Mouse (Mus musculus): ENCODE results near the gene Parp11.
"Not testable (repeated sequence)": the region's sequence is repeated elsewhere in the genome, so short reads cannot be mapped to it uniquely, and the experiment has no call there.

The Parp11 gene

DNA sequence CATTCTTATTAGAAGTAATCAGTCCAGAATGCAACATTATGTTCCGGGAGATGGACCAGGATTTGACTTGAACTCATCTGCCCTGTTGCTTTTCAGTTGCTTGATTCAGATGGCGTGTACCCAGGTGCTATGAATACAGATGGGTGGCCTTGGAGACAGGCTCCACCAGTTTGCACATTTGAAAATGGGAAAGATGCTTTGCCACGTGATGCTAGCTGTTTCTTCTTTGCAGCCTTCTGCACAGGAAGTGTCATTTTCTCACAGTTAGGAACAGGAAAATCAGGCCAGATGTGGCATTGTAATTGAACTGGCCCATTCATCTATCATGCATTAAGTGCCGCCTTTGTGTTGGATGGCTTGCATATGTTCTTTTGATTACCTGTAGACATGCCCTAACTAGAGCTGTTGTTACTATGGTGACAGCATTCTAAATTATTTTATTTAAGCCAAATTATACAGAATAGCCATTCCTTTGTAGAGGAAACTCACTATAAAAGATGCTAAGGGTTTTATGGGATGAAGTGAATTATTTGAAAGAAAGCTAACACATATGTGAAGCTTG, 20.2 kb downstream of the Parp11 start:
- ChIA-PET CTCF (no interaction called here), POLR2A (no interaction called here)

DNA sequence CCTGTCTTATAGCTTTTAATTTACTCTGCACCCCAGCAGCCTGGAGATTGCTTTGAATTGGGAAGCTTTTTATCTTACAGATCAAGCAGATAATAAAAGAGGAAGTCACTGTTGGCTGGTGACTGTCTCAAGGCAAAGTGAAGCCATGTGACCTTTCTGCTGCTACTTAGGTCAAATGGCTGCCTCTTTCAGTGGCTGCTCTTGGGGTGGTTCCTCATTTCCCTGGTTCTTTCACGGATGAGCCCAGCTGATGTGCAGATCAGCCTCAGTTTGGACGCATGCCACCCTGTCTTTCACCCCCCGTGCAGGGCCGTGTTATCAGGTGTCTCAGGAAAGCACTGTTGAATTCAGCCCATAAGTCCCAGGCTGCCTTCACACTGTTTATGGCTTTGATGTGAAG, 25.4 kb downstream of the Parp11 start:
- POLR2A ChIA-PET = interaction anchor here in 2 of 4 experiments (1.1 to 1.6 kb wide), 3 partner anchors 10 to 19 kb away, joined by 3 to 5 read pairs (median 5); no protein-coding TSS in a partner anchor
- CTCF ChIA-PET = interaction anchor here in 1 of 4 experiments (1.1 kb wide), 1 partner anchor 17 kb away, joined by 3 read pairs; no protein-coding TSS in a partner anchor

DNA sequence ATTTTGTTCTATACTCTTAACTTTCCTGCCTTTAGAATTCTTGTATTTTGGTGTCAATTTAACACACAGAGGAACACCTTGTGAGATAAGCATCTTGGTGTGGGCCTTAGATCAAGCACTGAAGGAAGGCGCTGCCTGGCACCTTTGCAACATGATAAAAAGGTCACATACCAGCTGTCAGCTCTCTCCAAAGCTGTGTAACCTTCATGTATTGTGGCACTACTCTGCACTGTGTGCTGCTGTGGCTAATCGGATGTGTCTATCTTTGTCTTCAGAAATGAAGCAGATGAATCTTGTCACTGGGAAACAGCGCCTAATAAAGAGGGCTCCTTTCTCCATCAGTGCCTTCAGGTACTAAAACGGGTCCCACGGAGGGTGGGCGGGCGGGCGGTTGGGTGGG, 27.3 kb downstream of the Parp11 start:
- CTCF ChIA-PET = no interaction called here
- POLR2A ChIA-PET = interaction anchor here in 1 of 4 experiments (0.8 kb wide), 1 partner anchor 18 kb away, joined by 6 read pairs; no protein-coding TSS in a partner anchor

DNA sequence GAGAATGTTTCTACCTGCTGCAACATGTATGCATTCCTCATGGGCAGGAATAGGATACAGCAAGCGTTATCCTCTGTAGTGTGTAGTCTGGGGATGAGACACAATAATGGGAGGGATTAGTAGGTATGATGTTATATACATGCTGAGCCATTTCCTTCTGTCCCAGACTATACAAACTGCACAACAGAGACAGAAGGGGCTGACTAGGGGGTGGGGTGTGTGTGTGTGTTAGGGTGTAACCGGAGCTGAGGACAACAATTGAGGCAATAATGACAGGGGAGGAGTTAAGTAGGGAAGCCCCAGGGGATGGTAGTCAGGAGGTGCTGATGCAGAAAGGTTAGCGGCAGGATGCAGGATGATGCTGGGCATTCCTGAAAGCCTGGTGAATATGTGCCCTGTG, 28.6 kb downstream of the Parp11 start:
- POLR2A ChIA-PET = interaction anchor here in 1 of 4 experiments (0.5 kb wide), 1 partner anchor 779 kb away, joined by 3 read pairs; no protein-coding TSS in a partner anchor
- CTCF ChIA-PET = no interaction called here

DNA sequence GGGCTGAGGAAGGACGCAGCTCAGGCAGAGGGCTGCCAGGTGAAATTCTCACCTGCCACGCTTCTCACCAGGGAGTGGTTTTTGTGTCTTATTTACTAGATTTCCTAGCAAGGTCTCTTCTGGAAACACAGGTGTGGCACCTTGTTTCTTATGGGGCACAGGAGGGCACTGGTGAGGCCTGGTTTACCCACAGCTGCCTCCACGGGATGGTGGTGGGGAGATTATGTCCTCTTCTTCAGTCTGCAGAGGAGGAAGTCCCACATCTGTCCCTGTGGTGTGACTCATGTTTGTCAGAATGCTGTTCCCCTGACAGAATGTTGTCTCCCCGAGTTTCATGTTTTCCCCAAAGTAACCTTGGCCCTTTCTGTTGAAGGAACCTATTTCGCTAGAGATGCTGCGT, 44.4 kb downstream of the Parp11 start:
- POLR2A ChIA-PET = no interaction called here
- CTCF ChIA-PET = interaction anchor here in 2 of 4 experiments (0.8 to 1.1 kb wide), 2 partner anchors 34 to 70 kb away, joined by 4 to 5 read pairs; partner anchors contain the start of gene Cracr2a (in 1 of the 2)

DNA sequence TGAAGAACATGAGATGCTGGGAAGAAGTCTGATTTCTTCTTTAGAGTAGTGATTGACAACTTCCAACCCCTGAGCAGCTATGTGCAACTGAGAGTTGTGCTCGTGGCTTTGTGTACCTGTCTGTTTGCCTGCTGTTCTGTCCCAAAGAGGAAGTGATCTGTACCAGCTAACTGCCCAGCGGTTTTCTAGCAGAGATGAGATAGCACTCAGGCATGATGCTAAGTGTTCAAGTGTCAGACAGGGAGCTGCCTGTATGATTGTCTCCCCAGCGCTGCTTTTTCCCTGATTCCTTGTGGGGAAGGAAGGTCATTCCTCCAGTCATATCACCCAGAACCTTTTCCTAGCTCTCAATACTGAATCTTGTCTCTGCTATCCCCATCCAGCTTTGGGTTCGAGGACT, 45.9 kb downstream of the Parp11 start:
- ChIA-PET CTCF (interaction anchor here in 1 of 4 experiments (0.7 to 0.9 kb wide), 2 partner anchors 32 to 49 kb away, joined by 3 read pairs; no protein-coding TSS in a partner anchor), POLR2A (no interaction called here)

DNA sequence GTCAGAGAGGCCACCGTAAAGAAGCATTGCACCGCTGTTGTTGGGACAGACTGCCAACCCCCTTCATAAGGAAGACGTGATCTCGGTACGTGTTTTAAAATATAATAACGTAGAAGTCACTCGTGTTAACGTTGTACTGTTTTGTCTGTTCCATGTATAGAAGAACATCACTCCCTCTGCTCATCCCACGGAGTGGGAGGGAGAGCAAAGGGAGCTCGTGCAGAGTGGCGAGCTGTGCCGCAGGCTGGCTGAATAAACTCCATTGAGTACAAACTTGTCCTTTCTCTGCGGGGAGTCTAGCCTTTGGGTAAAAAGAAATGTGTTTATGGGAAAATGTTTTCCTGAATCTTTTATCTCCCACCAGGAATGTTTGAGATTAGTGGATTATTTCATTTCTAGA, 47.1 kb downstream of the Parp11 start:
- ChIA-PET POLR2A (interaction anchor here in 1 of 4 experiments (0.7 kb wide), 1 partner anchor 1177 kb away, joined by 4 read pairs; no protein-coding TSS in a partner anchor), CTCF (interaction anchor here in 1 of 4 experiments (0.6 to 0.7 kb wide), 3 partner anchors 68 to 136 kb away, joined by 3 to 5 read pairs (median 3); no protein-coding TSS in a partner anchor)

GRCm38 (mm10) chr6:127494357-127494756, 47.7 kb downstream of the Parp11 start:
- ChIA-PET CTCF (interaction anchor here in 1 of 4 experiments (0.6 kb wide), 1 partner anchor 88 kb away, joined by 3 read pairs; no protein-coding TSS in a partner anchor), POLR2A (no interaction called here)

- ChIA-PET CTCF (interaction anchor here in 2 of 4 experiments (1.2 to 1.4 kb wide), 2 partner anchors 47 to 353 kb away, joined by 3 to 4 read pairs; no protein-coding TSS in a partner anchor), POLR2A (interaction anchor here in 1 of 4 experiments (1.1 kb wide), 1 partner anchor 14 kb away, joined by 3 read pairs; no protein-coding TSS in a partner anchor)
Observed at GRCm38 (mm10) chr6:127495251-127495650, 48.6 kb downstream of the Parp11 start.

DNA sequence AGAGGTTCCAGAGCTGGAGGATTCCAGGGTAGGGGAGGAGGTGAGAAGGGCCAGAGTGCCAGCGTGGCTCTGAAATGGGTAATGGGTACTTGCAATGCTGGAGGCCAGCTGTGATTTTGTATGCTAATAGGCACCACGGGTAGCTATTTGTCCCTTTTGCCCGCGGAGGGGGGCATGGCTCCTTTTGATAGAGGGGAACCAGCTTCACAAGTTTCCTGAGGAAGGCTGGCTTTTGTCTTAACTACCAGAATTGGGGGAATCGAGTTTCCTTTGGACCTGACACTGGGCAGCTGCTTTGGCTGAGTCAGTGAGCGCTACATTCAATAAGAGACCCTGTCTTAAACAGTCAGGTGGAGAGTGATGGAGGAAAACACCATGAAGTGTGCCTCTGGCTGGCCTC, 49.2 kb downstream of the Parp11 start:
- POLR2A ChIA-PET = interaction anchor here in 2 of 4 experiments (0.7 to 1.1 kb wide), 2 partner anchors 14 to 481 kb away, joined by 3 read pairs; no protein-coding TSS in a partner anchor
- CTCF ChIA-PET = interaction anchor here in 3 of 4 experiments (0.6 to 1.4 kb wide), 3 partner anchors 24 to 354 kb away, joined by 3 to 4 read pairs (median 3); no protein-coding TSS in a partner anchor

GRCm38 (mm10) chr6:127496841-127497656, 50.4 kb downstream of the Parp11 start:
- POLR2A ChIA-PET = interaction anchor here in 1 of 4 experiments (0.6 kb wide), 1 partner anchor 42 kb away, joined by 4 read pairs; no protein-coding TSS in a partner anchor
- CTCF ChIA-PET = interaction anchor here in 1 of 4 experiments (1.2 to 1.4 kb wide), 4 partner anchors 27 to 128 kb away, joined by 3 read pairs; no protein-coding TSS in a partner anchor

DNA sequence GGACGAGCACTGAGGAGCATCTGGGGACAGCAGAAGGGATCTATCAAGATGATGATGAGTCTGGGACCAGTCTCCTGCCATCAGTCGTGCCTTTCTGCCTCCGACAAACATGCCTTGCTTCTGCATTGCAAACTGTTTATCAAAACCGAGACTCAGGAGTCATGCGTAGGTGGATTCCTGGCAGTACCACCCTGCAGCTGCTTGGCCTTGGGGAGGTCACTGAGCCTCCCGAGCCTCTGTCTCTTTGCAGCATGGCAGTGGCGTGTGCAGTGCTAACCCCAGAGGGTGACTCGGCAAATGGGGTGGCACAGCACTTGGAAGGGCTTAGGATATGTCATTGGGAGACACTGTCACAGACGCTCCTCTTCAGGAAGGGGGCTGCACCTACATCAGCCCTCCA, 53.5 kb downstream of the Parp11 start:
- ChIA-PET POLR2A (no interaction called here), CTCF (interaction anchor here in 1 of 4 experiments (2.1 kb wide), 1 partner anchor 24 kb away, joined by 5 read pairs; no protein-coding TSS in a partner anchor)

DNA sequence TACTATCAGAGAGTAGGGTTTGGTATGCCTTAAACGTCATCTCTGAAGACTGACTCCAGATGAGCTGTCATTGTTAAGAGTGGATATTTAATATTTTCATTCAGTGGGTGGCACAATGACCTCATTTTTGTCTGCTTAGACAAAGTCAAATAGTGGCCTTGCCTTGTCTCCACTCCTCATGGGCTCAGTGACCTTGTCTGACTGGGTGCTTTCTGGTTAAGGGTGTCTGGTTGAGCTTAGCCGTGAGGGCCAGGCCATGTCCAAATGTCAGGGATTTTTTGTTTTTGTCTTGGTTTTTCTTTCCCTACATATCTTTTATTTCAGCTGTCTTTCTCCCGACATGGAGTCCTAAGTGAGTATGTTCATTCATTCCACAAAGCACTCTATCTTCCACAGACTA, 54.2 kb downstream of the Parp11 start:
- ChIA-PET CTCF (interaction anchor here in 2 of 4 experiments (0.6 to 2.1 kb wide), 3 partner anchors 23 to 528 kb away, joined by 3 to 7 read pairs (median 5); no protein-coding TSS in a partner anchor), POLR2A (no interaction called here)

DNA sequence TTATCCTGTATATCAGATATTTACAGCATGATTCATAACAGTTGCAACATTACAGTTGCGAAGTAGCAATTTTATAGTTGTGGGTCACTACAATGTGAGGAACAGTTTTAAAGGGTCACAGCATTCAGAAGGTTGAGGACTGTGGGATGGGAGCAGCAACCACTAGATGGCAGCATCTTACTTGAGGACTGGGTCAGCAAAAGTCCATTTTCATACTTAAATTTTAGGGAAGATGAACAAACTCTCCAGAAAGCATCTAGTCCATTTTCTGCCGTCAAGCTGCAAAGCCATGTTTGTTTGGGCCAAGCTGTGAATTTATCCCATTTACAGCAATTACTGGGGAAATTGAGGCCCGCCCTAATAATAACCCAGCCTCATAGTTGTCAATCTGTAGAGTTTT, 55.9 kb downstream of the Parp11 start:
- CTCF ChIA-PET = interaction anchor here in 3 of 4 experiments (0.6 to 1.8 kb wide), 3 partner anchors 40 to 394 kb away, joined by 3 to 7 read pairs (median 4); no protein-coding TSS in a partner anchor
- POLR2A ChIA-PET = no interaction called here

DNA sequence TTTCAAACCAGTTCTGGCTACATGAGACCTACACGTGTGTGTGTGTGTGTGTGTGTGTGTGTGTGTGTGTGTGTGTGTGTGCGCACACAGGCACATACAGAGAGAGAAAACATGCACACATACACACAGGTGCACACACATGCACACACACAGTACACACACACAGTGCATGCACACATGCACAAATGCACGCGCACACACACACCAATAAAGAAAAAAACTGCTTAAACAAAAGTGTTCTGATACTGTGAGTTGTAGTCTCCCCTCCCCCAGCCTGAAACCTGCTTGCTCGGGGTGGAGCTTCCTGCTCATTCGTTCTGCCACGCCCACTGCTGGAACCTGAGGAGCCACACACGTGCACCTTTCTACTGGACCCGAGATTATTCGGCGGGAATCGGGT, 67.1 kb downstream of the Parp11 start:
- POLR2A ChIA-PET, CTCF ChIA-PET: not testable (repeated sequence)

- ChIA-PET POLR2A (no interaction called here), CTCF (interaction anchor here in 1 of 4 experiments (0.9 kb wide), 1 partner anchor 21 kb away, joined by 3 read pairs; no protein-coding TSS in a partner anchor)
Observed at GRCm38 (mm10) chr6:127521176-127521575, 74.5 kb downstream of the Parp11 start.

- CTCF ChIA-PET = interaction anchor here in 2 of 4 experiments (0.6 to 0.9 kb wide), 3 partner anchors 19 to 411 kb away, joined by 3 to 5 read pairs (median 3); no protein-coding TSS in a partner anchor
Observed at GRCm38 (mm10) chr6:127522326-127522725, 75.7 kb downstream of the Parp11 start.

GRCm38 (mm10) chr6:127524442-127524841, 77.8 kb downstream of the Parp11 start:
- ChIA-PET CTCF (interaction anchor here (0.5 to 2.0 kb wide), 44 partner anchors 11 to 619 kb away, joined by 3 to 17 read pairs (median 4); partner anchors contain the start of gene Cracr2a (in 2 of the 4)), POLR2A (interaction anchor here in 1 of 4 experiments (0.7 kb wide), 1 partner anchor 21 kb away, joined by 3 read pairs; no protein-coding TSS in a partner anchor)

More at GRCm38 (mm10) chr6:127522326-127522725, 75.7 kb downstream of the Parp11 start:
- POLR2A ChIA-PET = interaction anchor here in 2 of 4 experiments (0.7 to 0.8 kb wide), 2 partner anchors 18 to 105 kb away, joined by 3 read pairs; no protein-coding TSS in a partner anchor

DNA sequence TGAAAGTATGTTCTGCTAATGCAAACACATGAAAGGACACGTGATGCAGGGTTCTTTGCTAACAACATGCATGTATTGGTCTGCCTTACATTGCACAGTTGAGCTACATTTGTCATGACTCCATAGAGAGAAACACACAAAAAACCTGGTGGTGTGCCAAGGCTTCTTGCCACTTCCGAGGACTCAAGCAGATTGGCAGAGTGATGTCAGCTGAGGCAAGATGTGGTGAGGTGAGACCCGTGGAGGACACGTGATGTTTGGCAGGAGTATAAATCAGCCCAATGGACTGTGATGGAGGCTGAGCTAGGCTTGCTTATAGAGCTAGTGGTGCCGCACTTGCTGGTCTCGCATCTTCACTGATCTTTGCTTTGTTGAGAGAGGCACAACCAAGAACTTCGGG, 82.0 kb downstream of the Parp11 start:
- ChIA-PET POLR2A (no interaction called here), CTCF (interaction anchor here in 2 of 4 experiments (1.3 to 2.1 kb wide), 2 partner anchors 13 kb away, joined by 4 to 5 read pairs; no protein-coding TSS in a partner anchor)
